4 mouse cellular contexts compared by ENCODE assay signal in genomic region chr4:66941894-66942293, GRCm38 (mm10).
"Had no signal": no experiment of that assay in that cellular context is flagged by ENCODE, and none has a peak within 500 bp of the region (broad histone marks: within the 10 kb centered on the region; RNA-seq: fewer than 3 reads in every experiment).

No protein-coding gene starts in this region.

- DNase-seq: kidney, adult 9 months; kidney, postnatal 14 days; lung, adult 2 months; lung, postnatal 36 days had no signal
